Mouse (Mus musculus) megakaryocyte, embryonic 14.5 days (primary cell): ENCODE data around the gene Mogs. TPM values are rescaled to one million over a fixed set of nuclear protein-coding genes. Genes with fewer than 3 reads are reported as not detected.

ENCODE experiments used
- H3K27me3 ChIP-seq: replicated peaks from 2 replicates; pipeline ENCODE3; 2012; ENCODE audit warnings: inconsistent platforms
- H3K36me3 ChIP-seq: replicated peaks from 2 replicates; pipeline ENCODE3; 2012; ENCODE audit warnings: low read length, inconsistent platforms, mixed read lengths
- H3K4me1 ChIP-seq: 2 replicates; pipeline ENCODE4 v1.6.1; 2012; ENCODE audit warnings: inconsistent platforms
- H3K4me3 ChIP-seq: replicated peaks from 2 replicates; pipeline ENCODE3; 2012; ENCODE audit warnings: moderate library complexity, mild to moderate bottlenecking, inconsistent platforms
- H3K9me3 ChIP-seq: 2 replicates; pipeline ENCODE4 v1.6.1; 2012; ENCODE audit warnings: inconsistent platforms
- FLI1 ChIP-seq: IDR thresholded peaks from 2 replicates; pipeline ENCODE4 v1.6.1; 2012; ENCODE audit warnings: low read length, inconsistent platforms, mixed read lengths
- GATA1 ChIP-seq: IDR thresholded peaks from 3 replicates; pipeline ENCODE4 v1.6.1; 2012; ENCODE audit warnings: mixed read lengths, low read length, inconsistent platforms, borderline replicate concordance
- polyA plus RNA-seq: library from polyadenylated mRNA; stranded (reverse); fragments of >175 nt; gene quantifications from 2 replicates; pipeline ENCODE4 v1.2.3, GENCODE M21; 2012; ENCODE audit warnings: low replicate concordance; ENCODE audit not compliant: insufficient read depth

Gene Mogs
- polyA plus RNA-seq, 1 experiment = 76.1 TPM

GRCm38 (mm10) chr6:83095968-83096367, 19.3 kb upstream of the Mogs start:
- no peak for TF ChIP-seq GATA1
- TF ChIP-seq FLI1 = no peak
- Histone ChIP-seq H3K9me3 (peaks cover 7% of the 10 kb centered on the region), H3K4me3 (peak overlapping the region; percentile 1), H3K4me1 (peaks cover 28% of the 10 kb centered on the region), H3K36me3 (no peaks in the 10 kb centered on the region), H3K27me3 (peaks cover 21% of the 10 kb centered on the region)

GRCm38 (mm10) chr6:83098411-83098810, 16.9 kb upstream of the Mogs start:
- Histone ChIP-seq H3K36me3 (peaks cover 6% of the 10 kb centered on the region), H3K4me3 (no peak overlapping the region), H3K4me1 (peaks cover 42% of the 10 kb centered on the region), H3K9me3 (peaks cover 7% of the 10 kb centered on the region), H3K27me3 (peaks cover 14% of the 10 kb centered on the region)
- TF ChIP-seq GATA1 (no peak), FLI1 (no peak)

DNA sequence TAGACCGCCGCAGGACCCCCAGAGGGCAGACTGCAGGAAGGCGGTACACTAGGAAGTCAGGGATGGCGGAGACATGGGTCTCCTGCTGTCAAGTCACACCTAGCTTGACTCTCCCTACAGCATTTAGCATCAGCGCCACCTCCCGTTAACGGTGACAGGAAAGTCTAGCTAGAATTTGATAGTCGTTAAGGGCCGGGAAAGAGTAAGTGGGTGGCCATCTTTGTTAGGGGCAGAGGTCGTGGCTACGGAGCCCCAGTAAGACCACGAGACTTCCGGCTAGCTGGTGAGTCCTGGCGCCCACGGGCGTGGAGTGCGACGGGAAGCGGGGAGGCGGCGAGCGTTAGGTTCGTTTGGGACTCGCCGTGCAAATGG, 14.0 kb upstream of the Mogs start, which contains the start of the genes Ccdc142 and Gm42688:
TSS of gene Ccdc142 (plus strand) at position 286 of the 372 bp plus-strand sequence.
TSS of gene Gm42688 (plus strand) at position 302 of the 372 bp plus-strand sequence.
- Histone ChIP-seq H3K27me3 (peaks cover 1% of the 10 kb centered on the region), H3K4me3 (peak within 1 kb of the TSS; percentile 99), H3K36me3 (peaks cover 28% of the 10 kb centered on the region), H3K9me3 (no peaks in the 10 kb centered on the region), H3K4me1 (peaks cover 36% of the 10 kb centered on the region)
- no peak for TF ChIP-seq GATA1
- no peak for TF ChIP-seq FLI1

DNA sequence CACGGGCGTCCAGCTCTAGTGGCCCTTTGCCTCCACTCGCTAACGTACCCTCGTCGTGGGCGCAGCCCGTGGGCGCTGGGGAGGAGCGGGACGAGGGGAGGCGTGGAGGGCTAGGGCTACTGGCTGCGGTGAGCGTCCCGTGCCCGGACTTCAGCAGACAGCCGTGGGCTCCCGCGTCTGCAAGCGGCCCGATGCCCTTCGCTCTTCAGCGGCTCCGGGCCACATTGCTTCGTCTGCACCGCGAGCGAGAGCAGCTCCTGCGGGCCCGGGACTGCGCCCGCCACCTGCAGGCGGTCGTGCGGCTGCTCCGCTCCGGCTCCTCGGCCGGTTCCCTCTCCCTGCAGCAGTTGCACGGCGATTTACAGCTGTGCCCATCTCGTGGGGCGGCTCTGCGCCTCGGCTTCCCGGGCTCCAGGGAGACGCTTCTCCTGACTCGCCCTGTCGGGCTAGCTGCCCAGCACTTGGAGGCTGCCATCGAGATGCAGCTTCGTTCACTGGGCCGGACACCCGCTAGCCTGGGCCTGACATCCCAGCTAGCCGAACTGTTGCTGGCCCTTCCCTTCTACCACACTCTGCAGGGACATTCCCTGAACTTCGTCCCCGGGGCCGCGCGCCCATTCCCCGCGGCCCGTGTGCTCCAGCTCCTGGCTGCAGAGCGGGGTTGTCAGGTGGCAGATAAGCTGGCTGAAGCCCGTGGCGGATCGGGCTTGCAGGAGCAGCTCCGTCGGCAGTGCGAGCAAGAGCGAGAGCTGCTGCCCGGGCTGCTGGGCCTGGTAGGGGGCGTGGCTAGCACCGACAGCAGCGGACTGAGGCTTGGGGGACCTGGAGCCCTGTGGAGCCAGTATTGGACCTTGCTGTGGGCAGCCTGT, 13.4 kb upstream of the Mogs start:
- Histone ChIP-seq H3K4me1 (peaks cover 34% of the 10 kb centered on the region), H3K36me3 (peaks cover 33% of the 10 kb centered on the region), H3K9me3 (no peaks in the 10 kb centered on the region), H3K4me3 (peak overlapping the region; percentile 99), H3K27me3 (peaks cover 1% of the 10 kb centered on the region)
- TF ChIP-seq FLI1 (no peak), GATA1 (no peak)

DNA sequence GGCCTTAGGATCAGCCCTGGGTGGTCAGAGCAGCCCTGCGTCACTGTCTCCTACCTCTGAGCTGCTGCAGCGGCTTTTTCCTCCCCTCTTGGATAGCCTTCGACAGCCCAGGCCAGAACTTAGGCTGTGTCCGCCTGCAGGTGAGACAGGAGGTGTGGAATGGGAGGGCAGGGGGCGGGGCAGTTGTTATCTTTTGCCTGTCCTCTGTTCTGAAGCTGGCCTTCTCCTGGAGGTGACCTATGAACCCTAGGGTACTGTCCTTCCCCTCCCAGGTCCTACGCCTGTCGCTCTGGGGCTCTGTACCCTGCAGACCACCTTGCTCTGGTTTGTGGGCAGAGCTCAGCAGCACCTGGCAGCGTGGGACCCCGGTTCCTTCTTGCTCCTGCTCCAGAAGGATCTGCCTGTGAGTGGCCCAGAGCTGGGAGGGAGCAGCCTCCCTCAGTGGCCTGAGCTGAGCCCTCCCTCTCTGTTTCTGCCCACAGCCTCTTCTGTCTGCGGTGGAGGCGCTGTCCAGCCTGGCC, 12.1 kb upstream of the Mogs start:
- H3K36me3 ChIP-seq = peaks cover 41% of the 10 kb centered on the region
- peak overlapping the region; percentile 69 for H3K4me3 ChIP-seq
- H3K27me3 ChIP-seq = no peaks in the 10 kb centered on the region
- H3K4me1 ChIP-seq = peaks cover 46% of the 10 kb centered on the region
- H3K9me3 ChIP-seq = no peaks in the 10 kb centered on the region
- TF ChIP-seq FLI1 = no peak
- TF ChIP-seq GATA1 = no peak

DNA sequence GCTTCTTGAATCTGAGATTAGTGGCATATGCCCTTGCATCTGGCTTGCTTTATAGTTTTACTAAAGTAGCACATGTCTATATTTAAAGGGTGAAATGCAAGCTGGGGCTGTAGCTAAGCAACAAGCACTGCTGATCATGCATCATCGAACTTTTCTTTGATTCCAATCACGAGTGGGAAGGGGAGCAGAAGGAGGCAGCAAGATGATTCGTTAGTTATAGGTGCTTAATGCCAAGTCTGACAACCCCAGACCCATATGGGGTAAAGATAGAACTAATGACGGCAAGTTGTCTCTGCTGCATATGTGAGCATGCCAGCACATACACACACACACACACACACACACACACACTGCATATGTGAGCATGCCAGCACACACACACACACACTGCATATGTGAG, 11.1 kb upstream of the Mogs start:
- H3K4me1 ChIP-seq = peaks cover 52% of the 10 kb centered on the region
- no peaks in the 10 kb centered on the region for H3K9me3 ChIP-seq
- H3K27me3 ChIP-seq = no peaks in the 10 kb centered on the region
- H3K4me3 ChIP-seq = no peak overlapping the region
- H3K36me3 ChIP-seq = peaks cover 41% of the 10 kb centered on the region
- TF ChIP-seq FLI1 (no peak), GATA1 (no peak)

DNA sequence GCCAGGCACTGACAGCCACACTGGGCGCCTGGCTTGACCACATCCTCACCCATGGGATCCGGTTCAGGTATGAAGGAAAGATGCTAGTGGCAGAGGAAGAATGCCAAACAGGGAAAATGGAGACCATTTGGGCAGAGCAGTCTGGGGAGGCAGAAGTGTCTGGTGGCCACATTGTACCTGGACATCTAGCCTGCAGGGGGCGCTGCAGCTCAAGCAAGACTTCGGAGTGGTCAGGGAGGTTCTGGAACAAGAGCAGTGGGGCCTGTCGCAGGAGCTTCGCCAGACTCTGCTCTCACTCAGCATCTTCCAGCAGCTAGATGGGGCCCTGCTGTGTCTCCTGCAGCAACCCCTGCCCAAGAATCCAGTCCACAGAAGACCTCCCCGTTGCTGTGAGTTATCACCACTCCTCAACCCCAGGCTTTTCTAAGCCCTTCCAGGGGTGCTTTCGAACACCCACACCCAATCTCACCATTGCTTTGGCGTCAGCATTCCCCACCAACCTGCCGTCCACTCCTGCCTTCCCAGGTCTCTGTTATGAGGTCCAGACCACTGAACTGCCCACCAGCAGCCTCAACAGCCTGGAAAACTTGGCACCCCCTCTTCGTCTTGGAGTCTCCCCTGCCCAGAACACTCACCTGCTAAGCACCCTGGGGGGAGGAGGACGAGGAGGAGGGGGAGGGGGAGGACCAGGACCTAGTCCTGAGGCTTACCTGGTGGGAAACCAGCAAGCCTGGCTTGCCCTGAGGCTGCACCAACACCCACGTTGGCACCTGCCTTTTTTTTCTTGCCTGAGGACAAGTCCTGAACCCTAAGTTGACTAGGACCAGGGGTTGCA, 7.5 kb upstream of the Mogs start:
- H3K27me3 ChIP-seq = no peaks in the 10 kb centered on the region
- no peaks in the 10 kb centered on the region for H3K9me3 ChIP-seq
- H3K4me1 ChIP-seq = peaks cover 62% of the 10 kb centered on the region
- TF ChIP-seq FLI1 (no peak), GATA1 (no peak)
- H3K4me3 ChIP-seq = peak overlapping the region; percentile 100
- peaks cover 63% of the 10 kb centered on the region for H3K36me3 ChIP-seq

DNA sequence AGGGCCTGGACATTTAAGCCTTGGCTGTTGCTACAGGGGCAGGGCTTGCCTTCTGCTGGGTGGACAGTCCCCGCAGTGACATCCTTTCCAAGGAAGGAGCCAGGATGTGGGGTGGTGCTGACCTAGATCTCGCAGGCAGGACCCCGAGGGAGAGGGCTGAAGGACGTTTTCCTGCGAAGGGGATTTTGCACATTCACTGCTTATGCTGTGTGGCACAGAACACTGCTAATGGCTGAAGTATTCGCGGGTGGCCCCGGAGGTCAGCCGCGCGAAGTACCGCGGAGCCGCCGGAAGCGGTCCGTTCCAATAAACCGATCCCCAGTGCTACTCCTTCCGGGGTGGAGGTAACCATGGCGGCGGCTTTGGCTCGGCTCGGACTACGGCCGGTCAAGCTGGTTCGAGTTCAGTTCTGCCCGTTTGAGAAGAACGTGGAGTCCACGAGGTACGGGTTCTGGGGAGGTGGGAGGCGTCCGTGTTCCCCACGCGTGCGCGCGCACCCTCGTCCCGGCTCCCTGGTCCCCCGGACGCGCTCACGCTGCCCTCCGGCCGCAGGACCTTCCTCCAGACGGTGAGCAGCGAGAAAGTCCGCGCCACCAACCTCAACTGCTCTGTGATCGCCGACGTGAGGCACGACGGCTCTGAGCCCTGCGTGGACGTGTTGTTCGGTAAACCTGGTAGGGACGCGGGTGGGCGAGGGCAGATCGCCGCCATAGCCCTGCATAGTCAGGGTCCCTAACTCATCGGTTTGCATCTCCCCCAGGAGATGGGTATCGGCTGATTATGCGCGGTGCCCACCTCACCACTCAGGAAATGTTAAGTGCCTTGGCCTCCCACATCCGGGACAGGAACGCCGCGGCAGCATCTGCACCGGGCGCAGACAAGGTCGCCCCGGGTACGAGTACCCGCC, 6.3 kb upstream of the Mogs start, which contains the start of gene Mrpl53:
TSS of gene Mrpl53 (plus strand) at position 279 of the 907 bp plus-strand sequence.
- Histone ChIP-seq H3K4me1 (peaks cover 61% of the 10 kb centered on the region), H3K27me3 (no peaks in the 10 kb centered on the region), H3K9me3 (no peaks in the 10 kb centered on the region), H3K36me3 (peaks cover 52% of the 10 kb centered on the region), H3K4me3 (peak within 1 kb of the TSS; percentile 100)
- TF ChIP-seq FLI1 (peak; percentile 50; the same call in 1 of the 2 replicates), GATA1 (no peak)

DNA sequence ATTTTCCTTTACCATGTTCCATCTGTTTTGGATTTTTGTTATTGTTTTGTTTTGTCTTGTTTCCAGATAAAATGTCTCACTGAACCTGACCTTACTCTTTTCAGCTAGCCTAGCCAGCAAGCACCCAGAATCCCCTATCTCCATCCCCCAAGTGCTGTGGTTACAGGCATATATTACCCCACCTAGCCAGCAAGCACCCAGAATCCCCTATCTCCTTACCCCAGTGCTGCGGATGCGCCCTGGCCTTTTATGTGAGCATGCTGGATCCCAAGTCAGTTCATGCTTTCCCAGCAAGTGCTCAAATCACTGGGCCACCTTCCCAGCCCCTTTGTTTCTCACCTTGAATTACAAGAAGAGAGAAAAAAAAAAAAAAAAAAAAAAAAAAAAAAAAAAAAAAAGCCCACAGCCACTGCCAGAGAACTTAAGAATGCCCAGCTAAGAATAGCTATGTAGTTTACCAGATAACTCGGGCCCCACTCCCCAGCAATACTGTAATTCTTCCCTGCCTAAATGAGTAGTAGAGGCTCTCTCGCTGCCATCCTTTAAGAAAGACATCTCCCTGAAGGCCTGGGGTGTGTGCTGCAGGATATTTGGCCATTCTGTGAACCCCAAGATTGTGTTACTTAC, 3.7 kb upstream of the Mogs start:
- TF ChIP-seq GATA1 (no peak), FLI1 (no peak)
- H3K27me3 ChIP-seq = no peaks in the 10 kb centered on the region
- no peak overlapping the region for H3K4me3 ChIP-seq
- peaks cover 80% of the 10 kb centered on the region for H3K4me1 ChIP-seq
- H3K36me3 ChIP-seq = peaks cover 35% of the 10 kb centered on the region
- no peaks in the 10 kb centered on the region for H3K9me3 ChIP-seq
